Mouse (Mus musculus) forebrain, postnatal 0 days (tissue): ENCODE measurements at regions not wholly inside any gene's neighbourhood (a gene's known extent, or its start where the extent isn't known, plus 50 kb on each side); places are given as distances from the start of the nearest gene placed in this dataset.

Experiments used
- ATAC-seq: fragments of 200-750 bp; cut with Nextera tagmentation; 2 replicates; pipeline ENCODE4 v1.8.0; 2017; ENCODE audit warnings: mild to moderate bottlenecking, moderate library complexity
- DNase-seq: peaks from one replicate; pipeline ENCODE4 v3.0.0-alpha.2; 2015
- H3K27ac ChIP-seq: fragments of 300-500 bp; sonication (generic); 2 replicates; pipeline ENCODE4 v1.5.1; 2014; ENCODE audit warnings: low read depth, mild to moderate bottlenecking, antibody characterized with exemption, low read length, moderate library complexity, mixed read lengths
- H3K27me3 ChIP-seq: fragments of 300-500 bp; sonication (generic); 2 replicates; pipeline ENCODE4 v1.6.1; 2014; ENCODE audit warnings: mild to moderate bottlenecking, low read length, mixed read lengths; ENCODE audit not compliant: insufficient read depth
- H3K36me3 ChIP-seq: fragments of 300-500 bp; sonication (generic); 2 replicates; pipeline ENCODE4 v1.6.1; 2014; ENCODE audit warnings: mild to moderate bottlenecking, moderate library complexity; ENCODE audit not compliant: insufficient read depth
- H3K4me1 ChIP-seq: fragments of 300-500 bp; sonication (generic); 2 replicates; pipeline ENCODE4 v1.6.1; 2014; ENCODE audit warnings: antibody characterized with exemption; ENCODE audit not compliant: insufficient read depth
- H3K4me2 ChIP-seq: fragments of 300-500 bp; sonication (generic); 2 replicates; pipeline ENCODE4 v1.6.1; 2014; ENCODE audit warnings: low read depth, mild to moderate bottlenecking, moderate library complexity
- H3K4me3 ChIP-seq: fragments of 300-500 bp; sonication (generic); 2 replicates; pipeline ENCODE4 v1.5.1; 2014; ENCODE audit warnings: low read depth, low read length, mixed read lengths
- H3K9ac ChIP-seq: fragments of 300-500 bp; sonication (generic); 2 replicates; pipeline ENCODE4 v1.6.1; 2014; ENCODE audit warnings: mild to moderate bottlenecking
- H3K9me3 ChIP-seq: fragments of 300-500 bp; sonication (generic); 2 replicates; pipeline ENCODE4 v1.6.1; 2016; ENCODE audit warnings: low read length
- CTCF ChIP-seq: sonication (generic); IDR thresholded peaks from 2 replicates; pipeline ENCODE4 v1.5.1; 2016; ENCODE audit warnings: antibody characterized with exemption, control low read depth, low read depth
- WGBS: fragments of 180-500 bp; shearing (Covaris S2); extraction: QIAGEN DNeasy Blood & Tissue Kit; methylation state at CpG from one replicate; pipeline ENCODE4 v1.1.7; 2014; 5-methylcytosine and 5-hydroxymethylcytosine counted together
- microRNA-seq, 2 experiments: library from miRNA; unstranded; fragments of <30 nt; microRNA quantifications; one replicate each; pipeline ENCODE4; 2016

DNA sequence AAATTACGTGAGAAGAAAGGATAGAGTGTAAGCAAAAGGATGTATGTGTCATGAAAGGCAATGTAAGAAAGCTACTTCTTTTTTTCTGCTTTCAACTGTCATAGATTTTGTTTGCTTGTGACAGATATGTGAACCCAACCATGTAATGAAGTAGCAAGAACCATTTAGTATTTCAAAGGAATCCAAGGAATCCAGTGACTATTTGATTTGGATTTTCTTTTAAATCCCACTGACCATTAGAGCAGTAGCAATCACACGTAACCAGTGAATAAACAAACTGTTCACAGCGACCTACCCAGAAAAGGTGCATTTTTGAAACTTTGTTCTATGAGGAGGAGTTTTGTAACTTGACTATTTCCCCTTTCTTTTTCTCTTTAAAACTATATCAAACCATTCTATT lies 981.2 kb upstream of the Luzp2 start:
- H3K4me2 ChIP-seq: no peak overlapping the region
- WGBS: 59% methylated on average over 3 of the region's 3 CpGs
- H3K9me3 ChIP-seq: no peaks in the 10 kb centered on the region
- no peak overlapping the region for H3K9ac ChIP-seq
- H3K4me3 ChIP-seq: no peak overlapping the region
- no peak for TF ChIP-seq CTCF
- no peaks in the 10 kb centered on the region for H3K4me1 ChIP-seq
- H3K27ac ChIP-seq: no peak overlapping the region
- H3K27me3 ChIP-seq: no peaks in the 10 kb centered on the region
- H3K36me3 ChIP-seq: no peaks in the 10 kb centered on the region
- DNase-seq (no peak), ATAC-seq (no peak)

DNA sequence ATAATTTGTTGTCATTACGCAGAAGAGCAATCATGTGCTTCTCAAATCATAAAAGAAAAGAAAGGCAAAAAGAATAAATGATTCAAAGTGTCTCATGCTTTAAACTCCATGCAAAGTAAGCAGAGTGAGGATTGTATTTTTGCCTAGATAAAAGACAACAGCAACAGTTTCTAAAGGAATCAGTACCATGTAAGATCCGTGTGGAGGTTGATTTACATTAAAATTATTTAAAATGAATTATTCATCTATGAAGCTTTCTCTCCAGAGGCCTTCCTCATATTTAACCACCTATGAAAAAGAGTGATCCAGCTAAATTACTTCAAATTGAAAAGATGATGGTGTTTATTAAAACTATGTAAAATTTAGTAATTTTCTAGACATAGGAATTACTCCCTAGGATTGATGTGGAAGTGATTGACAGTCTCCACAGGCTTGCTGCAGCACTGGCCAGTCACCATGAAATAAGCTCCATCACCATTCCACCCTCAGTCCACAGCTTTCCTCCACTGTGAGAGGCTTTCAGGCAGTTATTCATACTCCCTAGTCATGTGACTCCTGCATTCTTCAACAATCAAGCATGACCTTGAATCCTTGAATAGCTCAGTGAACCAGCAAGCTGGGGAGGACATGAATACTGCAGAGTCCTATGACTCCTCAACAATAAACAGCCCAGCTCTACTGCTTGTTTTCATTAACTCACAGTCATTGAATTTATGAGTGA lies 962.7 kb upstream of the Luzp2 start:
- H3K27me3 ChIP-seq: no peaks in the 10 kb centered on the region
- H3K27ac ChIP-seq: no peak overlapping the region
- H3K4me3 ChIP-seq: no peak overlapping the region
- no peak for TF ChIP-seq CTCF
- ATAC-seq (no peak), DNase-seq (no peak)
- no peak overlapping the region for H3K4me2 ChIP-seq
- H3K36me3 ChIP-seq: no peaks in the 10 kb centered on the region
- H3K4me1 ChIP-seq: no peaks in the 10 kb centered on the region
- WGBS: 38% methylated on average over 2 of the region's 2 CpGs
- H3K9ac ChIP-seq: no peak overlapping the region
- no peaks in the 10 kb centered on the region for H3K9me3 ChIP-seq

DNA sequence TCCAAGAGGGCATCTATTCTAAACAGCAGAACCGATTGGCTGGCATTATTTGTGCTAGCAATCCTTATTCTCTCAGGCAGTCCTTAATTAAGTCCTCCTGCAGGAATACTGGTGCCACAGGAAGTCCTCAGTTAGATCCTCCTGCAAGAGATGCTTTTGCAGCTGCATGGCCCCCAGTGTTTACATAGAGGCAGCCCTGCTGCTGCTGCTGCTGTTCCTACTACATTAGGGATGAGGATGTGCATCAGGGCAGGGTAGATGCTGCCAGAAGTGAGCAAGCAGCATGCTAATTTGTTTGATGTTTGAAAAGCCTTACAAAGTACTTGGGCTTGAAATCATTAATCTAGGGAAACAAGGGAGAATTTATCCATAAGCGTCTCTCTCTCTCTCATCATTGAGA lies 922.3 kb upstream of the Luzp2 start:
- H3K36me3 ChIP-seq: no peaks in the 10 kb centered on the region
- no peak for DNase-seq
- no peak overlapping the region for H3K27ac ChIP-seq
- no peak for ATAC-seq
- H3K4me2 ChIP-seq: no peak overlapping the region
- H3K9me3 ChIP-seq: no peaks in the 10 kb centered on the region
- no peaks in the 10 kb centered on the region for H3K4me1 ChIP-seq
- H3K9ac ChIP-seq: no peak overlapping the region
- H3K27me3 ChIP-seq: no peaks in the 10 kb centered on the region
- H3K4me3 ChIP-seq: no peak overlapping the region
- 32% methylated on average over 2 of the region's 2 CpGs for WGBS
- TF ChIP-seq CTCF: no peak

DNA sequence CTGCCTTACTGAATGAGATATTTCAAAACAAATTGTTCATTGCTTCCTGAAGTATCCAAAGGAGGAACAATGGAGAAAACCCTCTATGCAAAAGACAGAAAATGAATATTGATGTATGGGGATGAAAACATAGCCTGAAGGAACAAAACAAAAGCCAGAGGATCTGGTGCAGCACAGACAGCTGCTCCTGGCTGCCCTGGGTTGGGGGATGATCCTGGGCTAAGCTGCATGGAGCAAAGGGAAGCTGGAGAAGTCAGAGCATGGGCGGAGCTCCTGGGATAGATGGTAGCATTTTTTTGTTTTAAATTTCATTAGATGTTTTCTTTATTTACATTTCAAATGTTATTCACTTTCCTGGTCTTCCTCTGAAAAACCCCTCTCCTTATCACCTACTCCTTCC lies 879.6 kb upstream of the Luzp2 start:
- no peaks in the 10 kb centered on the region for H3K36me3 ChIP-seq
- ATAC-seq (no peak), DNase-seq (no peak)
- H3K4me1 ChIP-seq: no peaks in the 10 kb centered on the region
- 81% methylated on average over 1 of the region's 1 CpGs for WGBS
- no peak overlapping the region for H3K27ac ChIP-seq
- no peaks in the 10 kb centered on the region for H3K9me3 ChIP-seq
- H3K27me3 ChIP-seq: no peaks in the 10 kb centered on the region
- TF ChIP-seq CTCF: no peak
- H3K9ac ChIP-seq: no peak overlapping the region
- no peak overlapping the region for H3K4me2 ChIP-seq
- no peak overlapping the region for H3K4me3 ChIP-seq

DNA sequence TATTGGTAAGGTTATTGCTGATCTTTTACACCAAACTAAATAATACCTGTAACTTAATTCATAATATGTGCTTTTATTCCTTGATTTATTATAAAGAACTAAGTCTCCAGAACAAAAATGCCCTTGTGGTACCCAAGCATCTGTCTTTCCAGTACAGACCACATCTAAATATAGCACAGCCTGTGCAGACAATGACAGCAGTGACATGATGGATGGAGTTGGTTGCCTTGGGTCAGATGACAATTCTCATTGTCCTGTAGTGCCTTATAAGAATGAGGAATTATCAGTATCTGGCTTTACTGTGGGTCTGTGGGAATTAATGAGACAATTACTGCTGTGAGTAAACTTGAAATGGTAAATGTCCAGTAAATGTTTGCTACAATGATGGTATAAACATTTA lies 859.8 kb upstream of the Luzp2 start:
- H3K27ac ChIP-seq: no peak overlapping the region

DNA sequence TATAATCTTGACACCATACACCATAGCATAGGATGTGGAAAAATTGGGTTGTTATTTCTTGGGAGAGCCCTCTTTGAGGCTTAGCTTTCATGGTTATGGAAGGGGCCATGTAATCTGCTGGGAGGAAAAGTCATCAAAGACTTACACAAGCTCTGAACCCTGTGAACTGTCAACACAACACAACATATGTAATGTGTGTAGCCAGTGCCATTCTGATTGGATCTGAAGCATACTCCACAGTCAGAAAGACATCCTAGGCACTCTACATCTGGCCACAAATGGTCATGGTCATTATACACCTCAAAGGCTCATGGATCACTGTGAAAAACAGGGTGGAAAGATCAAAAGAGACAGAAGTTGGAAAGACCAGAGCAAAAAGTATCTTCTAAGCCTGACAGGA lies 839.3 kb upstream of the Luzp2 start:
- H3K36me3 ChIP-seq: no peaks in the 10 kb centered on the region
- no peak overlapping the region for H3K4me3 ChIP-seq
- H3K4me1 ChIP-seq: no peaks in the 10 kb centered on the region
- H3K27me3 ChIP-seq: no peaks in the 10 kb centered on the region
- TF ChIP-seq CTCF: no peak
- ATAC-seq: no peak
- H3K9ac ChIP-seq: no peak overlapping the region
- no peaks in the 10 kb centered on the region for H3K9me3 ChIP-seq
- DNase-seq: no peak
- no peak overlapping the region for H3K27ac ChIP-seq
- H3K4me2 ChIP-seq: no peak overlapping the region

More for the DNA sequence above, 859.8 kb upstream of the Luzp2 start:
- no peaks in the 10 kb centered on the region for H3K9me3 ChIP-seq
- H3K4me1 ChIP-seq: no peaks in the 10 kb centered on the region
- no peaks in the 10 kb centered on the region for H3K36me3 ChIP-seq
- DNase-seq: no peak
- H3K4me2 ChIP-seq: no peak overlapping the region
- TF ChIP-seq CTCF: no peak
- H3K27me3 ChIP-seq: no peaks in the 10 kb centered on the region
- H3K9ac ChIP-seq: no peak overlapping the region
- no peak overlapping the region for H3K4me3 ChIP-seq
- ATAC-seq: no peak

DNA sequence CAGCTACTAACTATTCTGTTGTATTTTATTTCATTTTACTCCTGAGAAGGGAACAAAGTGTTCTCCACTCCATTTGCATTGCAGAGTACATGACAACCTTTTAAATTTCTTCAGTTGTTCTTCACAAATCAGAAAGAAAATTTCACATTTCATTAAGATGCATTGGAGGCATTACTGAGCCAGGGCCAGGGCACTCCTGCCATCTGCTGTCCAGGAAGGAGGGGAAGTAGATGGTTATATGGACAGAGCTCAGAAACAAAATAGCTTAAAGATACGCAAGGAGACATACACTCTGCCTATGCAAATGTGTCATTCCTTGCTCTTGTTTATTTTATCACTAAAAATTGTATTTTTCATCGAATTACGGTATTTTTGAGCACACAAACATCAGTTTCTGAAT lies 826.6 kb upstream of the Luzp2 start:
- no peak overlapping the region for H3K27ac ChIP-seq
- no peak overlapping the region for H3K9ac ChIP-seq
- H3K4me1 ChIP-seq: no peaks in the 10 kb centered on the region
- H3K4me2 ChIP-seq: no peak overlapping the region
- no peaks in the 10 kb centered on the region for H3K27me3 ChIP-seq
- WGBS: 72% methylated on average over 3 of the region's 3 CpGs
- no peaks in the 10 kb centered on the region for H3K36me3 ChIP-seq
- DNase-seq (peak; percentile 14), ATAC-seq (no peak)
- no peaks in the 10 kb centered on the region for H3K9me3 ChIP-seq
- TF ChIP-seq CTCF: peak; percentile 35
- H3K4me3 ChIP-seq: no peak overlapping the region

Small RNA genes lying in the stretch of these regions (microRNA-seq; reads per million reads assigned to microRNA genes)
- gene Gm27921: 0 reads per million in 2 experiments
- 0 reads per million in 2 experiments for gene Mir6238
